Mouse (Mus musculus): ENCODE data around the gene Acox3. TPM values are rescaled to one million over a fixed set of nuclear protein-coding genes. Genes with fewer than 3 reads are reported as not detected.
"Not testable (repeated sequence)": the region's sequence is repeated elsewhere in the genome, so short reads cannot be mapped to it uniquely, and the experiment has no call there.

Acox3 gene
- total RNA-seq, 2 experiments from 2014 or later: 27.6 to 29.8 TPM

DNA sequence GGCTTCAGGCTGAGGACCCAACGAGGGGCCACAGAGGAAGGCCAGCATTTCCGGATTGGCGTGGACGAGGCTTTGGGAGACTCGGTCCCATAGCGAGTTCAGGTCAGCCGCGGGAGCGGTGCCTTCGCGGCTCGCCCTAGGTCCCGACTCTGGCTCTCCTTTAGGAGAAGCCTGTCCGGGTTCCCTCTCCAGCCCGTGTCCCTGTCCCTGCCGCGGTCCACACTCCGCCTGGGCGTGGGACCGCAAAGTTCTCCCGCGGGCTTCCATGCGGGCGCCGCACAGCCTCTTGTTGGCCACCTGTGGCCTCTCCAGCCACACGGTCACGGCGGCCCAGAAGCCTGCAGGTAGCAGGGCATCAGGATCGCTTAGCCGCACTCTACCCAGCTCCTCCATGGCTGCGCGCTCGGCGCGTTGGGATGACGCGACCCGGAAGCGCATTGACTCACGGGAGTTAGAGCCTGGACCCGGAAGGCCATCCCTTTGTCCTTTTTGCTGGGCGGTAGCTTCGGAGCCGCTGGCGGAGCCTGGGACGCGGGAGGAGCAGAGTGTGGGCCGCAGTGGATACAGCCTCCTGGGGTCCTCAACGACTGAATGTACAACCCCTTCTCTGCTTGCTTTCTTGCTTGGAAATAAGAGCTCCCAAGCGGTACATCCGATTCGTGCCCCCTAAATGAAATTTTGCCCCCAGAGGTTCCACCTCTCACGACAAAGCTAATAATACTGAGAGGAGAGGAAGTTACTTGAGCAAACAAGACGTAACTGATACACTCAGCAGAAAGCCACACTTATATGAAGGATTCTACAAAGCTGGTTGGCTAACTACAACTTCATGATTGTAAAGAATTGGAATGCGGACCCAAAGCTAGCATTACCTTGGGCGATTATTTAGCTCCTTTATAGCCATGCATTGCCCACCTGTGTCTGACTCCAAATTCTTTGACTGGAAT is 7.9 kb upstream of the Acox3 start, which contains the start of gene Trmt44:
Gene Trmt44, minus strand, starts transcription at position 418 of the 947 bp plus-strand sequence.
- intact Hi-C loops (cut with DNase I): no loop called here
- DNase-seq: peak; percentile 96 to 97

DNA sequence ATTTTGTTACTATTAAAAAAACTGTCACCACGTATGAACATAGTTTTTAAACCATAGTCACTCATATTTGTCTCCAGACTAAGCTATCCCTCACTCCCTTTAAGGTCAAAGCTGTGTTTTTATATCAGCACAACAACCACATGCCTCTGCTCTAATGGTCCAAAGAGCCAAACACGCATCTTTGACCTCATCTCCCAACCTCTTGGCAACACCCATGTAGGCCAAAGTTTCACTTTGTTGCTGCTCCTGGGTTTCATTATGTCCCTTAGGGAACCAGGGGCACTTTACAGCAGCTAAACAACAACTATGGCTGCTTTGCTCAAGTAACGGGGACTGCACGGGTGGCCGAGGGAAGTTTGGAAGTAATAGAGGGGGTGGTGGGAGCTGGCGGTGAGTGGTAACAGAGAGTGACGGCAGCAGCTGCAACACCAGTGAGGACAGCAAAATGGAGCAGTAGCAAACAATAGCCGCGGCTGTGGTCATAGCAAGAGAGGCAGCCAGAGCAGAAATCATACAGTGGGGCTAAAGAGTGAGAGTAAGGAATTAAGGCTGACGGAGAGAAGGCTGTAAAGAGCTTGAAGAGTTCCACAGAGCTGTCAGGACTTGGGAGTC is 6.3 kb upstream of the Acox3 start:
- no peak for DNase-seq
- intact Hi-C loops (cut with DNase I): no loop called here

- intact Hi-C loops (cut with DNase I): no loop called here
- no peak for DNase-seq
These were observed 4.4 kb upstream of the Acox3 start for GRCm38 (mm10) chr5:35578411-35578810.

DNA sequence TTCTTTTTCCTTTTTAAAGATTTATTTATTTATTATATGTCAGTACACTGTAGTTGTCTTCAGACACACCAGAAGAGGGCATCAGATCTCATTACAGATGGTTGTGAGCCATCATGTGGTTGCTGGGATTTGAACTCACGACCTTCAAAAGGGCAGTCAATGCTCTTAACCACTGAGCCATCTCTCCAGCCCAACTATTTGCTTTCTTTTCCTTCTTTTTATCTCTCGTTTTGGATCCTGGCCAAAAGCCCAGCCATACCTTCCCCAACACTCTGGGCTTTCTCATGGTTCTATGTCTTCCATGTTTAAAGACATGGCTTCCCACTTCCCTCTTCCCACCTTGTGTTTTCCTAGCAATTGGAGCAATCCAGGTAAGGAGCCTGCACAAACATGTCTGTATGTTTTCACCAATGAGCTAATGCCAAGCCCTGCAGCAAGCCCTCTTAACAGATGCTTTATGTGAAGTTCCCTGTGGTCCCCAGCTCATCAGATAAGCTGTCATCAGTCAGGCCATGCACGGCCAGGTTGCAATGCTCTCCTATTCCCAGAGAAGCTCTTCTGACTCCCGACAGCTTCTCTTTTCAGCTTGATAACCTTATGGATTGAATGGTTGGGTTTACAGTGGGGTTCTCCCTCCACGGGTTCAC is 3.5 kb upstream of the Acox3 start:
- no peak for DNase-seq
- intact Hi-C loops (cut with DNase I): no loop called here

- DNase-seq: no peak
These were observed 2.5 kb upstream of the Acox3 start for GRCm38 (mm10) chr5:35580156-35580922.

GRCm38 (mm10) chr5:35583221-35583783 is 462 bp downstream of the Acox3 start:
- DNase-seq: no peak
- intact Hi-C loops (cut with DNase I): no loop called here

More at GRCm38 (mm10) chr5:35580156-35580922, 2.5 kb upstream of the Acox3 start:
- intact Hi-C loops (cut with DNase I): no loop called here

DNA sequence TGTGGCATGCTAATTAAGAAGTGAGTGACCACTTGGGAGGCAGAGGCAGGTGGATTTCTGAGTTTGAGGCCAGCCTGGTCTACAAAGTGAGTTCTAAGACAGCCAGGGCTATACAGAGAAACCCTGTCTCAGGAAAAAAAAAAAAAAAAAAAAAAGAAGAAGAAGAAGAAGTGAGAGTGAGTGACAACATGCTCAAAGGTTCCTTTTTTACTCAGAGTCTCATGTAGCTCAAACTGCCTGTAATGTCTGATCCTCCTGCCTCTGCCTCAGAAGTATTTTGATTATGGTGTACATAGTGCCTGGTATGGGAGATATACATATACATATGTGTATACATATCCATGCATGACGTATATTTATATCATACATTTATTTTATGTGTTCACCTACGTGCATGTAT is 1.4 kb downstream of the Acox3 start:
- intact Hi-C loops (cut with DNase I); DNase-seq: not testable (repeated sequence)

DNA sequence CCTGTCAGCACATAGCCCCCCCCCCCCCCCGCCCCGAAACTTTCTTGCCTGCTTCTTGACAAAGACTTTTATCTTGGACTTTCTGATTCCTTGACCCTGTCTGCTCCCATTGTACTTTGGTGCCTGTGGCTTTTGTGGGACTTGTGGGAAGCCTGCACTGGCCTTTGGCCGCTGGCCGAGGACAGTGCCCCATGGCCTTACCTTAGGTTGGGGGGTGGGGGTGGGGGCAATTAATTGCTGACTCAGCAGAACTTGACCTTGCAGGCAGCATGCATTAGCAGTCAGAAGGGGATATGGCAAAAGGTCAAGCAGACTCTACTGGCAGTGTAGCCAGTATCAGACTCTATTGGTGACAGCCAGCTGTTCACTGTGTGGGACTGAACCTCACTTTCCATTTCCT is 8.7 kb downstream of the Acox3 start:
- no peak for DNase-seq
- intact Hi-C loops (cut with DNase I): no loop called here

DNA sequence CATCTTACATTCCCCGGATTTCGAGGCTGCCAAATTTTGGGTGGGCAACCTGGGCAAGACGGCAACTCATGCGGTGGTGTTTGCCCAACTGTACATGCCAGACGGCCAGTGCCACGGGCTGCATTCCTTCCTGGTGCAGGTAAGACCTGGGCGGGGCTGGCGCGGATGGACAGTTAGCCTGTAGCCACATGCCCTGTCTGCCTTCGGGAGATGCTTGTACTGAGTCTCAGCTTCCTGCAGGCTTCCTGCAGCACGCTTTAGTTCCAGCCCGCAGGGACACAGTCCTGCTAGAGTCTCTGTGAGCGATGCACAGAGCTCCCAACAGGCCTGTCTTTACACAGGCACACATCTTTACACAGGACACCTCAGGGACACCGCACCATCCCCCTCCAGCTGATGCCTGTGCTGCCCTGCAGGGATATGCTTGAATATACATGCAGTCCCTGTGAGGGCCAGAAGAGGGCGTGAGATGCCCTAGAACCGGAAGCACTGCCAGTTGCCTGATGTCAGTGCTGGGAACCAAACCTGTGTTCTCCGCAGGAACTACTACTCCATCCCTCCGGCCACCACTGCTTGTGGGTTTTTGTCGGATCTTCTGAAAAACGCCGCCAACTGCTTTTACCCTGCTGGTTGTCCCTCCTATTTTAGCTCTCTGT is 9.4 kb downstream of the Acox3 start:
- intact Hi-C loops (cut with DNase I): no loop called here
- no peak for DNase-seq

GRCm38 (mm10) chr5:35592824-35593223 is 10.0 kb downstream of the Acox3 start:
- intact Hi-C loops (cut with DNase I): no loop called here

GRCm38 (mm10) chr5:35593272-35593671 is 10.4 kb downstream of the Acox3 start:
- no peak for DNase-seq
- intact Hi-C loops (cut with DNase I): no loop called here

More at GRCm38 (mm10) chr5:35592824-35593223, 10.0 kb downstream of the Acox3 start:
- DNase-seq: no peak

DNA sequence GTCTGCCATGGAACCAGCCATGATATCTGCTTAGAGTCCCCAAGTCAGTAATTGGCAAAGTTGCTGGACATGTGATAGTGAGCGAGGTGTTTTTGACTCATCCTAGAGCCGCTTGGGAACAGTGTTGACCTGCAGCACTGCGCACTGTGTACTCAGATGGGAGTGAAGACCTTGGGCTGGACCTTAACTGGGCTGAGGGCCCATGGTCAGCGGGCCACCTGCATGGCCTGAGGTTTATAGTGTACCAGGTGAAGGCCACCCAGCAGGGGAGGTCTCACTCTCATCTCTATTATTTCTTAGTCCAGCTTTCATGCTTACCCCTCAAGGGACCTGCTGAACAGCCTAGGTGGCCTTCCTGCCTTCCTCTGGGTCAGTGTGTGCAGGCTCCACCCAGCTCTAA is 11.9 kb downstream of the Acox3 start:
- DNase-seq: no peak
- intact Hi-C loops (cut with DNase I): loop anchor here (1.0 kb wide), 3 partner anchors 87 to 161 kb away; no protein-coding TSS in a partner anchor

- intact Hi-C loops (cut with DNase I): loop anchor here (1.0 kb wide), 4 partner anchors 86 to 263 kb away; no protein-coding TSS in a partner anchor
These were observed 12.9 kb downstream of the Acox3 start for GRCm38 (mm10) chr5:35595706-35596105.

DNA sequence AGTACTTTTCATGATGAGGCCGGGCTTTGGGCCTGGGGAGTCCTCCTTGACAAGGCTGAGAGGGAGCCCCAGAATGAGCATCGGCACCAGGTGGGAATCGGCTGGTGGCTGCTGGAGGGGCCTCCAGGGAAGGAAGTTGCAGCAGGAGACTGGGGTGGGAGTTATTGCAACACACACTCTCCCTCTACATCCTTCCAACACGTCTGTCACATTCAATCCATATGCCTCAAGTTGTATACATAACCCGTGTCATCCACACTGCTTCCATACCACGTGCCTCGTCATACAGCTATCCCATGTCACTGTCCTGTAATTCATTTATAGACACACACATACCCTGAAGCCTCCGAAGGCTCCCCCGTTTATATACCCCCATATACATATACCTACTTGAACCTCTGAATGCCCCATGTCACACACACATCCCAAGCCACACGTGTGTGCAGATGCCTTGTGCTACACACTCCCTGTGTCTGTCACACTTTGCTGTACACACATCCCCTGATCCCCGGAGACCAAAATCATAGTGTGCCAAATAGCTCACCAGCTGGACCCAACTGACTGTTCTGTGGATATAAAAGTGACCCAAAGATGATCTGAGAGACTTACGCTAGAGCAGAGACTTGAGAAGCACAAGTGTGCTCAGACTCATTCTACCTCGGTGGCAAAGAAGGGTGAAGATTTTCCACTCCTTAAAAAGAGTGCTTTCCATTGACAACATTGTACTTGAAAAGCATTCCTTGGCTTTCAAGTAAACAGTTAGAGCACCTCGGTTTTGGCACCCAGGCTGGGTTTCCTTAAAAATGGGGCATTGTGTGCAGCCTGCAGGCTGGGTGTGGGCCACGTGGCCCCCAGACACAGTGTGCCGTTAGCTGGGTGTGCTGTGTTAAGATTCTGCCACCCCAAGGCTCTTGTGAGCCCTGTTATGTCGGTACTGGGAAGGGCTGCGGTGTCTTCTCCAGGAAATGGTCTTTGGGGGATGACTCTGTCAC is 13.6 kb downstream of the Acox3 start:
- intact Hi-C loops (cut with DNase I): loop anchor here (1.0 kb wide), 1 partner anchor 262 kb away; no protein-coding TSS in a partner anchor
- DNase-seq: no peak

More at GRCm38 (mm10) chr5:35595706-35596105, 12.9 kb downstream of the Acox3 start:
- peak; percentile 77 to 85 for DNase-seq

- peak in 1 of 2 experiments; percentile 46 for DNase-seq
- intact Hi-C loops (cut with DNase I): no loop called here
These were observed 17.4 kb downstream of the Acox3 start for GRCm38 (mm10) chr5:35600233-35600632.

GRCm38 (mm10) chr5:35601526-35601925 is 18.7 kb downstream of the Acox3 start:
- peak; percentile 53 to 57 for DNase-seq
- intact Hi-C loops (cut with DNase I): no loop called here

- intact Hi-C loops (cut with DNase I): no loop called here
These were observed 22.5 kb downstream of the Acox3 start for GRCm38 (mm10) chr5:35605355-35605754.

DNA sequence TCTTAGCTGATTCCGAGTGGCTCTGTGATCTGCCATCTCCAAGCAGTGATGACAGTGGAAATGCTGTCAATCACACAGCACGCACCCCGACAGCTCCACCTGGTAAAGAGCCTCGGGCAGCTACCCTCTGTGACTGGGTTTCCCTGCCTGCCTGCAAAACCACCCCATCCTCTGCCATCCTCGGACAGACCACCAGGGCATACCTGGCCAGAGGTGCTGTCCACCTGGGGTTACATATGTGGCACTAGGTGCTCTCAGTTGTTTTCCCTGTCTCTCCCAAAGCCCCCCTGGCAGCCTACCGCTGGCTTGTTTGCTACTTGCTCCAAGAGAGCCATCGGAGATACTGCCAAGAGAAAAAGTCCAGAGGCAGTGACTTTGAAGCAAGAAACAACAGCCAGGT is 24.0 kb downstream of the Acox3 start:
- DNase-seq: no peak
- intact Hi-C loops (cut with DNase I): no loop called here

More at GRCm38 (mm10) chr5:35605355-35605754, 22.5 kb downstream of the Acox3 start:
- DNase-seq: no peak
